Mouse (Mus musculus) limb, embryonic 13.5 days (tissue): ENCODE measurements around the gene Vmn1r91. TPM values are rescaled to one million over a fixed set of nuclear protein-coding genes. Genes with fewer than 3 reads are reported as not detected.
"Not testable (repeated sequence)": the region's sequence is repeated elsewhere in the genome, so short reads cannot be mapped to it uniquely, and the experiment has no call there.

Experiments
- ATAC-seq: fragments of 200-750 bp; cut with Nextera tagmentation; 2 replicates; pipeline ENCODE4 v1.8.0; 2017; ENCODE audit warnings: low read depth, moderate number of reproducible peaks, moderate TSS enrichment; ENCODE audit not compliant: low FRiP score
- H3K27ac ChIP-seq: fragments of 300-500 bp; sonication (generic); 2 replicates; pipeline ENCODE4 v1.5.1; 2015; ENCODE audit warnings: inconsistent platforms, mild to moderate bottlenecking, moderate library complexity
- H3K27me3 ChIP-seq: fragments of 300-500 bp; sonication (generic); 2 replicates; pipeline ENCODE4 v1.6.1; 2015; ENCODE audit warnings: mild to moderate bottlenecking, inconsistent platforms
- H3K36me3 ChIP-seq: fragments of 300-500 bp; sonication (generic); 2 replicates; pipeline ENCODE4 v1.6.1; 2015; ENCODE audit warnings: inconsistent platforms, mild to moderate bottlenecking, moderate library complexity
- H3K4me1 ChIP-seq: fragments of 300-500 bp; sonication (generic); 2 replicates; pipeline ENCODE4 v1.6.1; 2015; ENCODE audit warnings: inconsistent platforms
- H3K4me2 ChIP-seq: fragments of 300-500 bp; sonication (generic); replicated peaks from 2 replicates; pipeline ENCODE4 v1.6.1; 2015; ENCODE audit warnings: inconsistent platforms, mild to moderate bottlenecking, moderate library complexity
- H3K4me3 ChIP-seq: fragments of 300-500 bp; sonication (generic); 2 replicates; pipeline ENCODE4 v1.5.1; 2015; ENCODE audit warnings: moderate library complexity, mild to moderate bottlenecking, inconsistent platforms
- H3K9ac ChIP-seq: fragments of 300-500 bp; sonication (generic); 2 replicates; pipeline ENCODE4 v1.6.1; 2015; ENCODE audit warnings: mild to moderate bottlenecking, inconsistent platforms
- H3K9me3 ChIP-seq: fragments of 300-500 bp; sonication (generic); 2 replicates; pipeline ENCODE4 v1.6.1; 2016; ENCODE audit warnings: inconsistent platforms
- WGBS: fragments of 180-500 bp; shearing (Covaris S2); methylation state at CpG from one replicate; pipeline ENCODE4 v1.1.7; 2015; 5-methylcytosine and 5-hydroxymethylcytosine counted together
- polyA plus RNA-seq: library from polyadenylated mRNA; unstranded; fragments of >200 nt; fragmentation: Nextera tagmentation; extraction: Ambion mirVana; gene quantifications from 2 replicates; pipeline ENCODE4 v1.2.1, GENCODE M21; 2015

The Vmn1r91 gene
- polyA plus RNA-seq, result not detected in 2 replicates

- H3K9me3 ChIP-seq, ATAC-seq, H3K4me2 ChIP-seq, H3K9ac ChIP-seq, H3K4me3 ChIP-seq, H3K36me3 ChIP-seq, H3K27ac ChIP-seq, H3K4me1 ChIP-seq, H3K27me3 ChIP-seq: not testable (repeated sequence)
- WGBS, result 82% methylated on average over 5 of the region's 5 CpGs
Observed at GRCm38 (mm10) chr7:20099380-20099779, at the start of gene Vmn1r91. Gene Vmn1r91 (plus strand): TSS chr7:20099680.

GRCm38 (mm10) chr7:20064100-20064499 lies 35.4 kb upstream of the Vmn1r91 start:
- H3K9me3 ChIP-seq, result peaks cover 17% of the 10 kb centered on the region; the same call in 1 of the 2 replicates
- H3K27ac ChIP-seq, H3K4me1 ChIP-seq, H3K9ac ChIP-seq, H3K4me3 ChIP-seq, ATAC-seq, H3K4me2 ChIP-seq, H3K27me3 ChIP-seq, H3K36me3 ChIP-seq: not testable (repeated sequence)
- 57% methylated on average over 4 of the region's 4 CpGs for WGBS

- not testable (repeated sequence) for H3K27me3 ChIP-seq, H3K36me3 ChIP-seq, H3K9me3 ChIP-seq, H3K4me1 ChIP-seq, H3K4me3 ChIP-seq, H3K4me2 ChIP-seq, H3K27ac ChIP-seq, ATAC-seq, H3K9ac ChIP-seq
- 67% methylated on average over 18 of the region's 18 CpGs for WGBS
Observed at GRCm38 (mm10) chr7:20078118-20078517, 21.4 kb upstream of the Vmn1r91 start.

GRCm38 (mm10) chr7:20122479-20122878 lies 23.0 kb downstream of the Vmn1r91 start, which contains the start of gene Gm16442:
Gene Gm16442 (minus strand): TSS chr7:20122579.
- not testable (repeated sequence) for H3K4me3 ChIP-seq, H3K36me3 ChIP-seq, H3K4me1 ChIP-seq, H3K9ac ChIP-seq, H3K9me3 ChIP-seq, H3K27me3 ChIP-seq, H3K27ac ChIP-seq, H3K4me2 ChIP-seq, ATAC-seq
- no CpG with 5 or more reads among the region's 2 CpGs for WGBS

- not testable (repeated sequence) for H3K4me2 ChIP-seq, H3K9me3 ChIP-seq, H3K4me3 ChIP-seq, H3K9ac ChIP-seq, H3K27ac ChIP-seq, H3K36me3 ChIP-seq, H3K4me1 ChIP-seq, ATAC-seq, H3K27me3 ChIP-seq
- no CpG with 5 or more reads among the region's 5 CpGs for WGBS
Observed at GRCm38 (mm10) chr7:20138988-20139387, 39.5 kb downstream of the Vmn1r91 start, which contains the start of gene Vmn1r93. Gene Vmn1r93 (minus strand): TSS chr7:20139088.

Other genes starting within 250 kb of the Vmn1r91 start
- gene Gm19345, start 247.7 kb upstream of the Vmn1r91 start, polyA plus RNA-seq, result not detected in 2 replicates
- gene Ceacam16, start 238.4 kb upstream of the Vmn1r91 start, polyA plus RNA-seq, result not detected in 2 replicates
- 0.23 and 0.37 TPM in 2 replicates for gene Ceacam19, start 211.7 kb upstream of the Vmn1r91 start, polyA plus RNA-seq
- gene Pvr, start 178.5 kb upstream of the Vmn1r91 start, polyA plus RNA-seq, result 11.3 and 11.8 TPM in 2 replicates
- gene Igsf23, start 148.9 kb upstream of the Vmn1r91 start, polyA plus RNA-seq, result 0.08 TPM in 1 of 2 replicates, not detected in the other
- not detected in 2 replicates for gene Ceacam20, start 134.3 kb upstream of the Vmn1r91 start, polyA plus RNA-seq
- not detected in 2 replicates for gene Nlrp9b, start 108.2 kb upstream of the Vmn1r91 start, polyA plus RNA-seq
- gene Gm16442, start 22.9 kb downstream of the Vmn1r91 start, polyA plus RNA-seq, result not detected in 2 replicates
- not detected in 2 replicates for gene Vmn1r93, start 39.4 kb downstream of the Vmn1r91 start, polyA plus RNA-seq
- gene Vmn1r94, start 68.7 kb downstream of the Vmn1r91 start, polyA plus RNA-seq, result not detected in 2 replicates
- not detected in 2 replicates for gene Vmn1r95, start 94.0 kb downstream of the Vmn1r91 start, polyA plus RNA-seq
- gene Gm6164, start 105.9 kb downstream of the Vmn1r91 start, polyA plus RNA-seq, result not detected in 2 replicates
- gene Gm4498, start 134.1 kb downstream of the Vmn1r91 start, polyA plus RNA-seq, result not detected in 2 replicates
- gene Gm5890, start 163.2 kb downstream of the Vmn1r91 start, polyA plus RNA-seq, result not detected in 2 replicates
- gene Gm4133, start 234.4 kb downstream of the Vmn1r91 start, polyA plus RNA-seq, result not detected in 2 replicates